Mouse (Mus musculus) hematopoietic stem cell, adult 5-6 weeks (primary cell): ENCODE results near the gene Bfsp2. TPM values are rescaled to one million over a fixed set of nuclear protein-coding genes. Genes with fewer than 3 reads are reported as not detected.

Experiments used
- ATAC-seq, 2 experiments: fragments of 125-278 bp in 1 of 2; replicated peaks in 1 of 2; 2 replicates each; pipeline ENCODE4 v1.8.0; 2016 to 2017; ENCODE audit warnings: inconsistent platforms in 2 of 2, mild to moderate bottlenecking in 2 of 2, moderate number of reproducible peaks in 2 of 2, low read depth in 1 of 2, moderate TSS enrichment in 1 of 2; ENCODE audit not compliant: low FRiP score in 2 of 2, poor library complexity in 2 of 2, severe bottlenecking in 2 of 2, insufficient read depth in 1 of 2, low TSS enrichment in 1 of 2
- total RNA-seq: library from RNA; stranded (forward); fragments of 172-1452, 232-1000 nt; gene quantifications from 2 replicates; pipeline ENCODE4 v1.2.3, GENCODE M21; 2017

Bfsp2 gene
- total RNA-seq: 3.4 and 6.3 TPM in 2 replicates

- no peak for ATAC-seq
Observed at GRCm38 (mm10) chr9:103480044-103480576, at the start of gene Bfsp2. TSS of gene Bfsp2 (minus strand) at chr9:103480420.

- ATAC-seq: no peak
Observed at GRCm38 (mm10) chr9:103525041-103525537, 44.9 kb upstream of the Bfsp2 start.

GRCm38 (mm10) chr9:103524600-103524999, 44.4 kb upstream of the Bfsp2 start:
- ATAC-seq: no peak

- no peak for ATAC-seq
Observed at GRCm38 (mm10) chr9:103523742-103524403, 43.7 kb upstream of the Bfsp2 start.

GRCm38 (mm10) chr9:103523008-103523407, 42.8 kb upstream of the Bfsp2 start:
- no peak for ATAC-seq

GRCm38 (mm10) chr9:103513884-103514283, 33.7 kb upstream of the Bfsp2 start:
- no peak for ATAC-seq

GRCm38 (mm10) chr9:103512257-103512656, 32.0 kb upstream of the Bfsp2 start:
- no peak for ATAC-seq

GRCm38 (mm10) chr9:103506968-103507584, 26.9 kb upstream of the Bfsp2 start:
- ATAC-seq: no peak

GRCm38 (mm10) chr9:103505067-103505466, 24.8 kb upstream of the Bfsp2 start:
- no peak for ATAC-seq

- no peak for ATAC-seq
Observed at GRCm38 (mm10) chr9:103504646-103505045, 24.4 kb upstream of the Bfsp2 start.

GRCm38 (mm10) chr9:103503586-103504298, 23.5 kb upstream of the Bfsp2 start:
- no peak for ATAC-seq

- ATAC-seq: no peak
Observed at GRCm38 (mm10) chr9:103502655-103503054, 22.4 kb upstream of the Bfsp2 start.

GRCm38 (mm10) chr9:103501861-103502364, 21.7 kb upstream of the Bfsp2 start:
- ATAC-seq: peak; percentile 56 to 63

GRCm38 (mm10) chr9:103499366-103499765, 19.1 kb upstream of the Bfsp2 start:
- ATAC-seq: no peak

GRCm38 (mm10) chr9:103498699-103499098, 18.5 kb upstream of the Bfsp2 start:
- ATAC-seq: peak; percentile 29 to 43; a peak in 1 of 4 replicates

- no peak for ATAC-seq
Observed at GRCm38 (mm10) chr9:103495391-103495790, 15.2 kb upstream of the Bfsp2 start.

- peak; percentile 66 to 82 for ATAC-seq
Observed at GRCm38 (mm10) chr9:103494346-103495020, 14.3 kb upstream of the Bfsp2 start.
